20 mouse cellular contexts compared by ENCODE assay signal in genomic region chr4:53920587-53920986, GRCm38 (mm10).
DNase-seq lines count a peak whose midpoint lies in the region; ATAC-seq and TF ChIP-seq lines count a peak whose summit lies in the region.
"Had no signal": no experiment of that assay in that cellular context is flagged by ENCODE, and none has a peak within 500 bp of the region (broad histone marks: within the 10 kb centered on the region; RNA-seq: fewer than 3 reads in every experiment).

No protein-coding gene starts in this region.

- no peak for TF ChIP-seq POLR2A in small intestine, adult 2 months (IDR thresholded peaks at IDR 0.05; ENCODE audit: low read depth, low read length)

- H3K4me3 ChIP-seq in small intestine, adult 2 months (ENCODE audit: low read depth, low read length): no peak overlapping the region
- H3K4me3 ChIP-seq in left cerebral cortex, adult 2 months: no peak overlapping the region
- H3K4me3 ChIP-seq: heart, embryonic 10.5 days; hindbrain, embryonic 13.5 days; kidney, embryonic 15.5 days; midbrain, embryonic 15.5 days had no signal

- DNase-seq in lung, postnatal 36 days: peak; percentile 9
- no peak for DNase-seq in lung, postnatal 4 days
- DNase-seq in CD8-positive naive resting alpha-beta T cell, adult 2 months (ENCODE audit: low read depth in 2 of 2, low spot score in 2 of 2): peak; percentile 11 to 23
- no peak for DNase-seq in left cerebral cortex, adult 2 months (ENCODE audit: extremely low spot score in 1 of 2, low spot score in 2 of 2)
- DNase-seq in right cerebral cortex, postnatal 25 days: no peak
- DNase-seq in layer of hippocampus, postnatal 36 days: no peak
- DNase-seq: adrenal gland, adult 8-10 months; cerebellum, postnatal 10 days; embryo, embryonic 11 days; forebrain, postnatal 0 days; left cerebral cortex, postnatal 4 days; liver had no signal

- H3K27ac ChIP-seq in small intestine, adult 2 months (ENCODE audit: insufficient read depth, low read depth, low read length): peak overlapping the region; percentile 16; the same call in 1 of the 2 replicates
- H3K27ac ChIP-seq in left cerebral cortex, adult 2 months: no peak overlapping the region
- H3K27ac ChIP-seq: heart, embryonic 10.5 days; hindbrain, embryonic 13.5 days; kidney, embryonic 15.5 days; midbrain, embryonic 15.5 days had no signal

- no peaks in the 10 kb centered on the region for H3K4me1 ChIP-seq in small intestine, adult 2 months (ENCODE audit: control insufficient read depth, insufficient read depth, insufficient read length, low read length)
- H3K4me1 ChIP-seq: heart, embryonic 10.5 days; hindbrain, embryonic 13.5 days; kidney, embryonic 15.5 days; midbrain, embryonic 15.5 days had no signal

- H3K27me3 ChIP-seq in small intestine, adult 2 months (ENCODE audit: control insufficient read depth, insufficient read depth, low read length): no peaks in the 10 kb centered on the region
- H3K27me3 ChIP-seq: hindbrain, embryonic 13.5 days; kidney, embryonic 15.5 days; midbrain, embryonic 15.5 days had no signal

- TF ChIP-seq CTCF in small intestine, adult 2 months (IDR thresholded peaks at IDR 0.05; ENCODE audit: extremely low read depth, insufficient read length, insufficient replicate concordance, low read depth, low read length): no peak
- no peak for TF ChIP-seq CTCF in left cerebral cortex, adult 2 months (IDR thresholded peaks at IDR 0.05)

- intact Hi-C loops in left cerebral cortex, adult 2 months (cut with DNase I): loop anchor here (5.0 kb wide), 1 partner anchor 188 kb away; no protein-coding TSS in a partner anchor

- peak; percentile 85 to 90 for ATAC-seq in hematopoietic stem cell, adult 5-6 weeks (replicated peaks in 1 of 2; ENCODE audit: insufficient read depth in 1 of 2, low FRiP score in 2 of 2, low TSS enrichment in 1 of 2, low read depth in 1 of 2, poor library complexity in 2 of 2, severe bottlenecking in 2 of 2)
- ATAC-seq: forebrain, postnatal 0 days; intestine, embryonic 16.5 days; lung, postnatal 0 days; midbrain, embryonic 15.5 days had no signal

- no peaks in the 10 kb centered on the region for H3K36me3 ChIP-seq in small intestine, adult 2 months (ENCODE audit: control insufficient read depth, insufficient read depth, low read length)
- H3K36me3 ChIP-seq: heart, embryonic 10.5 days; hindbrain, embryonic 13.5 days; kidney, embryonic 15.5 days; midbrain, embryonic 15.5 days had no signal

- 59% methylated on average over 2 of the region's 2 CpGs for WGBS in small intestine, adult 2 months

Comparison
In these comparisons a context has a peak if more than half of its experiments do, and no peak if none do; other contexts are left out.
1. DNase-seq: peak in lung, postnatal 36 days (single experiment) and CD8-positive naive resting alpha-beta T cell, adult 2 months (2 of 2); none in lung, postnatal 4 days (0 of 2), left cerebral cortex, adult 2 months (0 of 2), right cerebral cortex, postnatal 25 days (single experiment) and layer of hippocampus, postnatal 36 days (0 of 2).